21 mouse cellular contexts compared by ENCODE assay signal in genomic region chr8:74781087-74781486, GRCm38 (mm10).
"Had no signal": no experiment of that assay in that cellular context is flagged by ENCODE, and none has a peak within 500 bp of the region (broad histone marks: within the 10 kb centered on the region; RNA-seq: fewer than 3 reads in every experiment).

No protein-coding gene starts in this region.

- H3K4me2 ChIP-seq: limb, embryonic 12.5 days; limb, embryonic 15.5 days; liver, embryonic 11.5 days; lung, embryonic 15.5 days; midbrain, embryonic 11.5 days; stomach, embryonic 15.5 days had no signal

- H3K4me1 ChIP-seq: limb, embryonic 12.5 days; limb, embryonic 15.5 days; lung, embryonic 15.5 days; stomach, embryonic 15.5 days had no signal

- H3K4me3 ChIP-seq: limb, embryonic 12.5 days; limb, embryonic 15.5 days; lung, embryonic 15.5 days; myocyte; stomach, embryonic 15.5 days had no signal

- H3K9me3 ChIP-seq: lung, embryonic 15.5 days; stomach, embryonic 15.5 days had no signal

- H3K36me3 ChIP-seq: limb, embryonic 12.5 days; limb, embryonic 15.5 days; lung, embryonic 15.5 days; stomach, embryonic 15.5 days had no signal

- H3K9ac ChIP-seq: limb, embryonic 12.5 days; limb, embryonic 15.5 days; liver, embryonic 14.5 days; liver, postnatal 0 days; lung, embryonic 15.5 days; stomach, embryonic 15.5 days had no signal

- H3K27ac ChIP-seq: kidney, postnatal 0 days; limb, embryonic 12.5 days; limb, embryonic 15.5 days; liver, embryonic 14.5 days; lung, embryonic 15.5 days; stomach, embryonic 15.5 days had no signal

- H3K27me3 ChIP-seq: limb, embryonic 12.5 days; limb, embryonic 15.5 days; lung, embryonic 15.5 days; stomach, embryonic 15.5 days had no signal

- DNase-seq: kidney, adult 2 months; kidney, postnatal 36 days; left cerebral cortex, postnatal 4 days; liver, postnatal 0 days; lung, postnatal 14 days; lung, postnatal 4 days; midbrain, embryonic 14.5 days; right cerebral cortex, adult 18-20 months; right cerebral cortex, postnatal 14 days; right cerebral cortex, postnatal 4 days; thymus, postnatal 25 days had no signal

- ATAC-seq: intestine, postnatal 0 days; liver, postnatal 0 days had no signal
